Mouse (Mus musculus) heart, embryonic 10.5 days (tissue): ENCODE results near the gene Amph. TPM values are rescaled to one million over a fixed set of nuclear protein-coding genes. Genes with fewer than 3 reads are reported as not detected.

ENCODE experiments used
- DNase-seq: peaks from one replicate; pipeline ENCODE4 v3.0.0-alpha.2; 2017; ENCODE audit warnings: low spot score
- H3K27ac ChIP-seq: fragments of 300-500 bp; sonication (generic); 2 replicates; pipeline ENCODE4 v1.5.1; 2016; ENCODE audit warnings: mild to moderate bottlenecking
- H3K27me3 ChIP-seq: fragments of 300-500 bp; sonication (generic); 2 replicates; pipeline ENCODE4 v1.6.1; 2016; ENCODE audit warnings: mild to moderate bottlenecking; ENCODE audit not compliant: poor library complexity, insufficient read depth, severe bottlenecking
- H3K36me3 ChIP-seq: fragments of 300-500 bp; sonication (generic); 2 replicates; pipeline ENCODE4 v1.6.1; 2016; ENCODE audit warnings: mild to moderate bottlenecking, moderate library complexity
- H3K4me1 ChIP-seq: fragments of 300-500 bp; sonication (generic); 2 replicates; pipeline ENCODE4 v1.6.1; 2016; ENCODE audit warnings: mild to moderate bottlenecking
- H3K4me3 ChIP-seq: fragments of 300-500 bp; sonication (generic); 2 replicates; pipeline ENCODE4 v1.5.1; 2016; ENCODE audit warnings: mild to moderate bottlenecking, moderate library complexity
- H3K9me3 ChIP-seq: fragments of 300-500 bp; sonication (generic); 2 replicates; pipeline ENCODE4 v1.6.1; 2016; ENCODE audit warnings: mild to moderate bottlenecking, moderate library complexity
- WGBS: fragments of 180-500 bp; shearing (Covaris S2); methylation state at CpG from one replicate; pipeline ENCODE4 v1.1.7; 2016; 5-methylcytosine and 5-hydroxymethylcytosine counted together
- polyA plus RNA-seq: library from polyadenylated mRNA; unstranded; fragments of >200 nt; fragmentation: Nextera tagmentation; extraction: Ambion mirVana; gene quantifications from 2 replicates; pipeline ENCODE4 v1.2.1, GENCODE M21; 2016

The Amph gene
- polyA plus RNA-seq, 1 experiment from 2014 or later, result 5.3 TPM

DNA sequence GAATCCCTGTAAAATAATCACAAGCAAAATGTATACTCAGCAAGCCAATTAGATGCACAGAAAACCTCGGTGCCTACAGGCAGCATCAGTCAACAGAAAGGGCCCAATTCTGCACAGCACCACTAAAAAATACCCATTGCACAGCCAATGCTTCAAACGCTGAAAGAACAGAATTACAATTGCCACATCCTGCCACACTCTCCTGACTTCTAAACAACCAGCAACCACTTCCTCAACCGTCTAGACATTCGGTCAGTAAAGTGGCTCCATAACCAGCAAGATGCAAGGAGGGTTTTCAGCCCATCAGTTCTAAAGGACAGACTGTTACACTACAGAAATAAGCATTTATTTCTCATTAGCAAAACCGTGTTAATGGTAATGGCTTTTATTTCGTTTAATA is 214.1 kb downstream of the Amph start:
- H3K4me3 ChIP-seq, result no peak overlapping the region
- DNase-seq, result no peak
- WGBS, result 80% methylated on average over 6 of the region's 6 CpGs
- H3K27me3 ChIP-seq, result no peaks in the 10 kb centered on the region
- H3K4me1 ChIP-seq, result no peaks in the 10 kb centered on the region
- H3K27ac ChIP-seq, result no peak overlapping the region
- H3K9me3 ChIP-seq, result no peaks in the 10 kb centered on the region
- H3K36me3 ChIP-seq, result no peaks in the 10 kb centered on the region

DNA sequence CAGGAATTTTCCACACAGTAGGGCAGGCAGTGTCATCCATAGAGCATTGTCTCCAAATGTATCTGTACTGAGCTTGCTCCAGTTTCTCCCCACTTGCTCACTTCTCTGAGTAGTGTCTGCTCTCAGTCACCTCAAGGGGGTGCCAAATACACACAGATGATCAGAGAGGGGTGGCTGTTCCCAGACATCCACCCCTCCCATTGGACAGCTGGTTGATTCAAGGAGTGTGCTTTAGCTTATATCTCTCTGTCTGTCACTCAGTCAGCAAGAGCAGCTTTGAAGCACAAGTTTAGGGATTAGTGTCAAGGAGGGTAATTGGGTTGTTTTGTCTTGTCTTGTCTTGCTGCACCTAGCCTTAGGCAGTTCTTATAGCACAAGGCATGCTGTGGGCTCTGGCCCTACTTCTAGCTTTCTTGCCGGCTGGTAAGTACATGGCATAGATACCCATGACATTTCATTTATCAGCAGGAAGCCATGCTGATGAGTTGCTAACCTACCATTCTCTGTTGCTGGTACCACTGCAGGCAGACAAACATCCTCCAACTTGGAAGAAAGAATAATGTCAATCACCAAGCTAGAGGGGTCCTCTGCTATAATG is 229.8 kb downstream of the Amph start:
- Histone ChIP-seq H3K4me1 (peaks cover 3% of the 10 kb centered on the region; the same call in 1 of the 2 replicates), H3K9me3 (no peaks in the 10 kb centered on the region), H3K4me3 (no peak overlapping the region), H3K36me3 (no peaks in the 10 kb centered on the region), H3K27ac (no peak overlapping the region), H3K27me3 (no peaks in the 10 kb centered on the region)
- peak; percentile 84 for DNase-seq
- 33% methylated on average over 1 of the region's 1 CpGs for WGBS

DNA sequence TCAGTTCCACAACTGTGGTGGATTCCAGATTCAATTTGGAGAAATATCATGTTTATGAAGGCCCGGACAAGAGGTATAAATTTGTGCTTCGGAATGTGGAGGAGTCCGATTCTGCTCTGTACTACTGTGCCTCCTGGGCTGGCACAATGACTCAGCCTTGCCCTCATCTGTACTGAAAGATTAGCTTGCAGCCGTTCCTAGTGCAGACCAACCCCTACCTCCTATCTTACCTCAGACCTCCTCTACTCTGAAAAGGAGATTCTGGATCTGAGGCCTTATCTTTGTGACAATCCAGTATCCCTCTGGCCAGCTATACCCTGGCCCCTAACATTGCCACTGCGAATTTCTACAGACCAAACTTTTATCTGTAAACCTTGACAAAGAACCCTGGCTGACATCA is 230.3 kb downstream of the Amph start:
- Histone ChIP-seq H3K36me3 (no peaks in the 10 kb centered on the region), H3K27me3 (no peaks in the 10 kb centered on the region), H3K4me3 (no peak overlapping the region), H3K27ac (no peak overlapping the region), H3K4me1 (peaks cover 3% of the 10 kb centered on the region; the same call in 1 of the 2 replicates), H3K9me3 (no peaks in the 10 kb centered on the region)
- no peak for DNase-seq
- 68% methylated on average over 5 of the region's 5 CpGs for WGBS

DNA sequence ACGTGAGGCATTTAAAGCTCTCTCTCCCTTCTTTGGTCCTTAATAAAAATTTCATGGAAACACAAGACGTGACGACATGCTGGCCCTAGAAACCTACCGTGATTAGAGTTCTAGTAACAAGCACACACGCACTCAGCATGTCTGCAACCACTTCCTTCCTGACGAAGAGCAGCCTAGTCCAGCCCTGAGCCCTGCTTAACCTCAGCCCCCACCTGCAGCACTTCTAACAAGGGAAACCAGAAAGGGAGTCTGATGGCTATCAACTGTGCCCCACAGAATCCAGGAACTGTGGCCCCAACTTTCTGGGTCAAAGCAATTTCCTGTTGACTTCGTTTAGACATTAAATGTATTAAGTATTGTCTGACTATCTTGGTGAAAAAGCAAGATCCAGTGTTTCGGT is 234.3 kb downstream of the Amph start:
- peaks cover 3% of the 10 kb centered on the region; the same call in 1 of the 2 replicates for H3K4me1 ChIP-seq
- no peaks in the 10 kb centered on the region for H3K36me3 ChIP-seq
- no peak overlapping the region for H3K4me3 ChIP-seq
- no peaks in the 10 kb centered on the region for H3K27me3 ChIP-seq
- H3K27ac ChIP-seq, result no peak overlapping the region
- WGBS, result 45% methylated on average over 8 of the region's 8 CpGs
- H3K9me3 ChIP-seq, result no peaks in the 10 kb centered on the region
- DNase-seq, result no peak

GRCm38 (mm10) chr13:19190052-19190451 is 242.0 kb downstream of the Amph start:
- 51% methylated on average over 6 of the region's 6 CpGs for WGBS
- no peaks in the 10 kb centered on the region for H3K4me1 ChIP-seq
- no peak for DNase-seq

DNA sequence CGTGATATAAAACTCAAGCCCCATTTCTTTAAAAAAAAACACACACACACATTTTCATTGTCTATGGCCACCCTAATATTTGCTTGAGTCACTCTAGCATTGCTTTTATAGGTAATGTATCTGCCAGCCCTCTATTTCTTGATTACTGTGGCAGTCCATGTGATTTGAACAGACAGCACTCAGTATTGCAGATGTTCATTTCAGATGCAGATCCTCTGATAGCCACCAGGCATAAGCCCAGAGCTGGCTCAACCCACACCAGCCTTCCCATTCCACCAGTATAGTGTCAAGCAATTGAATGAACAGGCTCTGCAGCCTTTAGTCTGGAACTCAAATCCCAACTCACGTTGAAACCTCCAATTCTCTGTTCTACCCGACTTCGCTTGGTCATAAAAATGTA is 246.8 kb downstream of the Amph start:
- 78% methylated on average over 4 of the region's 4 CpGs for WGBS
- Histone ChIP-seq H3K4me3 (no peak overlapping the region), H3K27me3 (no peaks in the 10 kb centered on the region), H3K4me1 (no peaks in the 10 kb centered on the region), H3K27ac (no peak overlapping the region), H3K36me3 (no peaks in the 10 kb centered on the region), H3K9me3 (no peaks in the 10 kb centered on the region)
- no peak for DNase-seq

More at GRCm38 (mm10) chr13:19190052-19190451, 242.0 kb downstream of the Amph start:
- no peaks in the 10 kb centered on the region for H3K36me3 ChIP-seq
- H3K27me3 ChIP-seq, result no peaks in the 10 kb centered on the region
- no peak overlapping the region for H3K4me3 ChIP-seq
- H3K9me3 ChIP-seq, result no peaks in the 10 kb centered on the region
- H3K27ac ChIP-seq, result no peak overlapping the region

DNA sequence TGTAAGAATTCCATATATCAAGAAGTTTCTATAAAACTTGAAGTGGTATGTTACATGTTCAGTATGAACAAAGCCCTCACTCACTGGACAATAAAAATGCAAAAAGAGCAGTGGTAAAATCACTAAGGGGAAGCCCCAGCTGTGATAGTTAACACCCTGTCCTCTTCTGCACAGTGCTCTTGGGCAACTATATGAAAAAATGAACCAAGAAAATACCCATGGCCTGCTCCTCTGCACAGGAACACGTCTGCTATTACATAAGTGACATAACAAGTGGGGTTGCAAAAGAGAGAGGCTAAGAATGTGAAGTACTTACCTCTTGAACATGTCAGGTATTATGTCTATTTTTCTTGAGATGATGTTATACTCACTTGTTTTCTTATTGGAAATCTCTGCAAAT is 247.5 kb downstream of the Amph start:
- no peaks in the 10 kb centered on the region for H3K9me3 ChIP-seq
- 56% methylated on average over 1 of the region's 1 CpGs for WGBS
- H3K27me3 ChIP-seq, result no peaks in the 10 kb centered on the region
- no peaks in the 10 kb centered on the region for H3K36me3 ChIP-seq
- H3K4me3 ChIP-seq, result no peak overlapping the region
- DNase-seq, result no peak
- H3K27ac ChIP-seq, result no peak overlapping the region
- no peaks in the 10 kb centered on the region for H3K4me1 ChIP-seq

Other genes starting within 250 kb of the Amph start
- gene Vps41, start 230.9 kb upstream of the Amph start, polyA plus RNA-seq, result 53.5 and 55.1 TPM in 2 replicates